Mouse (Mus musculus): Measurements from ENCODE around the gene Efcab2.

The Efcab2 gene

DNA sequence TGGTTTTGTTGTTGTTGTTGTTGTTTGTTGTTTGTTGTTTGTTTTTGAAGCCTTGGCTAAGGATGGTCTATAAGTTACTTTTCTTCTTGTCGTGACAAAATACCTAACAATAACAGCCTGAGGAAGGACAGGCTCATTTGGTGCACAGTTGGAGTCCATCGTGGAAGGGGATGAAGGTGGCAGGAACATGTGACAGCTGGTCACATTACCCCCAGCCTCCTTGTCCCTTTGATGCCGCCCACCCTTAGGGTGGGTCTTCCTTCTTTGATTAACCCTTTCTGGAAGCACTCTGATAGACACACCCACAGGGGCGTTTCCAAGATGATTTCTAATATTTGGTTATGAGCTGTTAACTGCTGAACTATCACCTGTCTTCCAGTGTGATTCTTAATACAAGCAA lies 58.3 kb downstream of the Efcab2 start:
- in situ Hi-C loops (cut with MboI, MseI), result loop anchor here (5.0 to 10.0 kb wide), 2 partner anchors 217 to 1331 kb away; no protein-coding TSS in a partner anchor

DNA sequence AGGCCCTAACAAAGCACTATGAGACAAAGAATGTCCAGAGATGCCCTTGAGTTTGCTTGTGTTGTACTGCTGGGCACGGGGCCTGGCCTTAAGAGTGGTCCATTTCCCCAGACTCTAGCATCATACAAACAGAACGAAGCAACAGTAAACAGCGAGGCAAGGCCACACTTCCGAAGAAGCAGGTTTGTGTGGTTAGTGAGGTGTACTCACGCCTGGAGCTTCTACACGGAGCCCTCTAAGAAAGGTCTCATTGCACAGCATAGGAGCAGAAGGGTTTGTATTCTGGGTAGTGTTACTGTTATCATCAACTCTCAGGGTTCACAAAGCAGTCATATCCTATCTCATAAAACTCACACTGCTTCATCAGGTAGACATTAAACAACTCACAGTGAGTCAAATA lies 61.7 kb downstream of the Efcab2 start:
- in situ Hi-C loops (cut with MboI, MseI), result loop anchor here (5.0 to 10.0 kb wide), 2 partner anchors 325 to 1327 kb away; no protein-coding TSS in a partner anchor

DNA sequence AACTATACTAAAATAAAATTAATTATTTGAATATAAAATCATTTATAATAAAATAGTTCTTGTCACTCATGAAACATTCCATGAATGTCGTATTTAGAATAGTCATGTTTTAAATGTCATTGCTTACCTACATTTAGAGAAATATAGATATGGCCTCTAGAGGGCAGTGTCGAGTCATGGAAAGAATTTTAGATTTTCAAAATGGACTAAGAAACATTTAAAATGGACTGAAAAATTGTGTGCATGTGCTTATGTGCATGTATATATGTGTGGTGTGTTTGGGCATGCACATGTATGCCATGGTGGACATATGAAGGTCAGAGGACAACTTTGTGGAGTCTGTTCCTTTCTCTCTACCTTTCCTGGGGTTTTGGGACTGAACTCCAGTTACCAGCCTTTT lies 62.4 kb downstream of the Efcab2 start:
- in situ Hi-C loops (cut with MboI, MseI), result loop anchor here (5.0 to 10.0 kb wide), 2 partner anchors 326 to 1327 kb away; no protein-coding TSS in a partner anchor

DNA sequence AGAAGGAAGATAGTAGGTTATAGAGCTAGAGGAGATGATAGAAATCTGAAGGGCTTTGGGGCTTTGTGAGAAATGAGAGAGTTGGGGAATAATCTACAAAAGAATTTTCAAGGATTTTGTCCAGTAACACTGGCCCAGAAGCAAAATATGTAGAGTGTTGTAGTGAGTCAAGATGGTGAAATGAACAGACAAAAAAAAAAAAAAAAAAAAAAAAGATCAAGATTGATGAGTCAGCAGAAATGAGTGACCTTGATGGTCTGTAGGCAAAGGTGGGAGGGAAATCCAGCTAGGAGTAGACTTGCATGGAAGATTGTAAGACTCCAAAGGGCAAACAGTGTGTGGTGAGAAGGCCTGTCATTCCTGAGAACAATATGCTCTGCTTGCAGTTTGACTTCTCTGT lies 78.0 kb downstream of the Efcab2 start:
- in situ Hi-C loops (cut with MboI, MseI), result no loop called here

DNA sequence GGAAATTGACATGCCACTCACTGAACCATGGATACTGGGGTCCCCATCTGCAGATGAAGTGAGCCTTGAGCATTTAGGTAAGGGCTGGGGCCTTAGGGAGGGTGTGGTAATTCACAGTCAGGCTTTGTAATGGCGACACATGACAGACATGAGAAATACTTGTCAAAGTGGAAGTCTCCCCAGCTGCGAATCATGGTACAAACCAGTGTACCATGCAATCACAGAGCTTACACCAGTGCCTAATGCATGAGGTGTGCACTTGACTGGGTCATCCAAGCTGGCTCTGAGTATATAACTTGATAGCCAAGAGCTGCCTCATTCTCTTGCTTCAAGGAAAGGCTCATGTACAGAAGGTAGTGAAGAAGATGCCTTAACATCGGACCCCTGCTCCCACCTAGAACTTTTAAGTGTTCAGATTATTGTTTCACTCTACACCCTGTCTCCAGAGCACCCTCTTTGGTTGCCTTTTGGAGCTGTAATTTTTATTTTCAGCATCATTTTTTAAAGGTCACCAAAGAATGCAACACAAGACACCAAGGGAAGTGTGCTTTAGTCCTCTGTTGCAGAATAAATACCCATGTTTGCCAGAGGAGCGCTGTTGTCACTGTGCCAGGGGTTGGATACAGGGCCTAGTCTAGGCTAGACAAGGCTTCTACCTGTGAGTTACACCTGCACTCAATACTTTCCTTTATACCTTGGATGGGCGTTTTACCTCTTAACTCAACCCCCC lies 79.4 kb downstream of the Efcab2 start:
- in situ Hi-C loops (cut with MboI, MseI), result no loop called here

DNA sequence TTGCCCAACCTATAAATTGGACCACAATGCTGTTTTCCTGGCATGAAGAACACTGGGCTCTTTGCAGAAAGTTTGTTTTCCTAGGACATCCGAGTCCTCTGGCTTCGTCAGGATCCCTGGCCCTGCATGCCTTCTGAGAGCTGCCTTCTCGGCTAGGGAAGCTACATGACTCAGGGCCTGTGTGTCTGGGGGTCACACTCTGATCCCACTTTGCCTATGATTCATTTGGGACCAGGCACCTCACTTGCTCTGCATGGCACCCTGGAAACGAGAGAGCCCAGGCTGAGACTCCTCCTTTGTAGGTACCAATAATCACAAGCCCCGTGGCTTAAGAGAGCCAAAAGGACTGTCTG lies 80.0 kb downstream of the Efcab2 start:
- in situ Hi-C loops (cut with MboI, MseI), result no loop called here

DNA sequence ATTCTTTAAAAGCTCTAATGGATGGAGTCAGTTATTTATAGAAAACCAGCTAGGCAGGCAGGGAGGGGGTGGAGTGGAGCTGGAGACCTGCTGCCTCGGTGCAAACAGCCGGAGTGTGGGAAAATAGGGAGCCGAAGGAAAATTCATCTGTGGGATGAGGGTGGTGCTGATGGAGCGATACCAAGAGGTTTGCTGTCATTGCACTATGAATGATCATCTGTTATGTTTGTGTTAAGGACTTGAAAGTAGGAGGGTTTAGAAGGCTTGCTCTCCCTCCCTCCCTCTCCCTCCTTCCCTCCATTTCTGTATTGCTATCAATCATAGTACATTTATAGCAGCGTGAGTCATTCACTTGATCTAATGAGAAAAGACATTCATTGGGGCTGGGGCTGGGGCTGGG lies 80.9 kb downstream of the Efcab2 start:
- in situ Hi-C loops (cut with MboI, MseI), result no loop called here

DNA sequence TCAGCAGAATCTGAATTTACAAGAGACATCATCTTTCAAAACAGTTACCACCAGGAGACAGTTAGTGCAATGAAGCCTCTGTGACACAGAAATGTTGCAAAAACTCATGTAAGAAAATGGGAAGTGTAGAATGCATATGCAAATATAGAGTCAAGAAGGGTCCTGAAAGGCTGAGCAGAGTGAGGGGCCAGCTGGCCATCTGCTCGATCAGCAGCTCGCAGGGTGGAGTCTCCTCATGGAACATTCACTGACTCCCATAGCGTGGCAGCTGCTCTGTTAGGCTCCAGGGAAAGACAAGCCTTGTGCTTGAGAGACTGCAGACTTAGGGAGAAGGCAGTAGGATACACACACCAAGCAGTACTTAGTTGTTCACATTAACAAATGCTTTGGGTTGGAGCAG lies 83.2 kb downstream of the Efcab2 start:
- in situ Hi-C loops (cut with MboI, MseI), result no loop called here

DNA sequence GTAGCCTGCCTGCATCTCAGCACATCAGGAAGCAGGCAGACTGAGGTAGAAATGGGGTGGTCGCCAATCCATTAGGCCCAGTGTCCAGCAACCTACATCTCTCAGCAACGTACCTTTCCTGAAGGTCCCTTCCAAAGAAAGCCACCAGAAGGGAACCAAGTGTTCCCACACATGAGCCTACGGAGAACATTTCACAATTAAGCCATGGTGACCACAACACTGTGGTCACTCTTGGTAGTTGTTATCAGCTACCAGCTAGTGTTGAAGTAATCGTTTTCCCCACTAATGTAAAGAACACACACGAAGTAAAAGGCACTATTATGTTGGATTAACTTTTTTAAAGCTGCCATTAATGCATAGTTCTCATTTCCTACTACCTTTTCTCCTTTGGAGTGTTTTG lies 85.8 kb downstream of the Efcab2 start:
- in situ Hi-C loops (cut with MboI, MseI), result no loop called here

DNA sequence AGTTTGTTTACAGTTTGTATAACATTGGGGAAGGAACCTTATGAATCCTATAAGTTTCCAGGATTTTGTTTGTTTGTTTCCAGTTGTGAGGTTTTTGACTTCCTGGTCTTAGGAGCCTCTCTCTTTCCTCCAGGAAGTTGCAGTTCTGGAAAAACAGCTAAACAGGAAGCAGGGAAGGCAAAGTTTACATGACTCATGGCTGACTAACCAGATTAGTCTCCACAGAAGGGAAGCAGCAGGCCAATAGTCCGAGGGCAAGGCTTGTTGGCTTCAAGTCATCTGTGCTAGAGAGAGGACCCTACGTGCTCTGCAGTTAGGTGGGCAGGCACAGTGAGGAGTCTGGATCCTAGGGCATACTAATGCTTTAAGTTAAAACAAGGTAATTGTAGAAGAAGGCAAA lies 86.6 kb downstream of the Efcab2 start:
- in situ Hi-C loops (cut with MboI, MseI), result no loop called here

DNA sequence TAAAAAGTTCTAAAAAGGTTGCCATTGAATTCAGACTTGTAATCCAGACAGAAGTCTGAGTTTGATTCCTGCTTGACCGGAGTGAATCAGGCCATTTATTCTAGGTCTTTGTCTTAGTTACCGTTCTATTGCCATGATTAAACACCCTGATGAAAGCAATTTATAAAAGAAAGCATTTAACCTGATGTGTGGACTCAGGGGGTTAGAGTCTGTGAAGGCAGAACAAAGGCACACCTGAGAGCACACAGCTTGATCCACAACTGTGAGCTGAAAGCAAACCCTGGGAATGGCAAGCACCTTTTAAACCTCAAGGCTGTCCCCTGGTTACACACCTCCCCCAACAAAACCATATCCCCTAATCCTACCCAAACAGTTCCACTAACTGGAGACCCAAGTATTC lies 90.3 kb downstream of the Efcab2 start:
- in situ Hi-C loops (cut with MboI, MseI), result no loop called here

DNA sequence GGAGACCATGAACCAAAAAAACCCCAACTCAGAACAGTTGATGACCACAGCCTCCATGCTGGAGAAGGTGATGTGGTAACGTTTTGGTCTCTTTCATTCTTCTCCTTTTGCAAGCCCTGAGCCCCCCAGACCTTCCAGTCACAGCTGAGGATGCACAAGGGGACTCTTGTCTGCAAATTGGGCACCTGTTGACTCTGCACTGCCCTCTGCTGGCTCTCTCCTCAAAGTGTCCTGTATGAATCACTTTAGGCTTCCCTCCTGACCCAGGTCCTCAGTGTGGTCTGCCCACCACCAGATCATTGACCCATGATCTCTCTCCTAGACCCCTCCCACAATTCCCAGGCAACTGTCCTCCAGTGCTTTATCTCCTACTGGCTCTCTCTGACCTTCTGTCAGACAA lies 91.0 kb downstream of the Efcab2 start:
- in situ Hi-C loops (cut with MboI, MseI), result no loop called here

DNA sequence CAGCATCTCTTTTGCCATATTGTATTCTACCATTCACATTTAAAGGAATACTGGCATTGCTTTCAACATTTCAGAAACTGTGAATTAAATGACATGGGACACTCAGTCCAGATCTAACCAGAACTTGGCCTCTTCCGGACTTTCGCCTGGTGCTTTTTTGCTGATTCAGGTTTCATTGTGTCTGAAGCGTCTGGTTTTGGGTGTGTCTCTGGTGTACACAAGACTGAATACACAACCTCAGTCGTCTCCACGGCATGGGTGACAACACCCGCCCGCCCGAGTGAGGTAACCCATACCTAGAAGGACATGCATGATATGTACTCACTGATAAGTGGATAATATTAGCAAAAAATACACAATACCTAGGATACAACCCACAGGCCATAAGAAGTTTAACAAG lies 101.1 kb downstream of the Efcab2 start:
- in situ Hi-C loops (cut with MboI, MseI), result no loop called here

DNA sequence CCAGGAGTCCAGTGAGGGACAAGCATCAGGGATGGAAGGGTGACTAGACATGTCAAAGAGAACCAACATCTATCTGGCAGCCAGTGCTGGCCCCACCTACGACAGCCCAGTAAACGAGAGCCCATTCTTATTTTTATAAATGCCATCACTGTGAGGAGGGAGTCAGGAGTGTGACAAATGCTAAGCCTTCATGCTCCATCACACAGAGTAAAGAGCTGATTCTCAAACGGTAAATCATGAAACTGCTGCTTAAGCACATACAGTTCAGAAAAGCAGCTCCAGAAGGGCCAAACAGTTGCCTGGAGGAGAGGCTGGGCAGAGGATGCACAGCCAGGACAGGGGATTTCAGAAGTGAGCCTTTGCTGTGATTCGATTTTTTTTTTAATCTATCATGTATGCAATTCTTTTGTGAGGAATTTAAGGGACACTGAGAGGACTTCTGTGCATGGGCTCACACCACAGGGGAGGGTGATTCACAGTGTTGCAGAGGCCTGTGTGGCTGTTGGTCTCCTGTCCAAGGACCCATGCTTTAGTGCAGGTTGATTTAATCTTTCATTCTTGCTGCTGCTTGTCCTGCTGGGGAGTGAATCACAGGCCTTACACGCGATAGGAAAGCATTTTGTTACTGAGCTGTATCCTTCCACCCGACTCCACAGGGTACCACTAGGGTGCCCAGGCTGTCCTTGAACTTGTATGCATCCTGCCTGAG lies 106.6 kb downstream of the Efcab2 start:
- in situ Hi-C loops (cut with MboI, MseI), result no loop called here

DNA sequence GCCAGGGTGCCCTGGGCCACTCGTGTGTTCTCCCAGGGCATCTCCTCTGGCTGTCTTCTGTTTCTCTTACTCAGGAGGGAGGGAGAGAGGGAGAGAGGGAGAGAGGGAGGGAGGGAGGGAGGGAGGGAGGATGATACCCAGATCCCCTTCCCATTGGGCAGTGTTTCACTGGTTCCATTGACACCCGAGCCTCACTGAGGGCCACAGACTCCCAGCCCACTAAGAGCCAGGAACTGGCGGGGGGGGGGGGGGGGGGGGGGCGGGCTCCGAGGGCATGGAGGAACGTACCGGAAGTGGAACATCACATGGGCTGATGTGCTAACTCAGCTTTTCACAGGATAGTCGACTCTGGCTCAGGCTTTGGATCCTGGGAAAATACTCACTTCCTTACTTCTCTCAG lies 108.1 kb downstream of the Efcab2 start:
- in situ Hi-C loops (cut with MboI, MseI), result no loop called here

DNA sequence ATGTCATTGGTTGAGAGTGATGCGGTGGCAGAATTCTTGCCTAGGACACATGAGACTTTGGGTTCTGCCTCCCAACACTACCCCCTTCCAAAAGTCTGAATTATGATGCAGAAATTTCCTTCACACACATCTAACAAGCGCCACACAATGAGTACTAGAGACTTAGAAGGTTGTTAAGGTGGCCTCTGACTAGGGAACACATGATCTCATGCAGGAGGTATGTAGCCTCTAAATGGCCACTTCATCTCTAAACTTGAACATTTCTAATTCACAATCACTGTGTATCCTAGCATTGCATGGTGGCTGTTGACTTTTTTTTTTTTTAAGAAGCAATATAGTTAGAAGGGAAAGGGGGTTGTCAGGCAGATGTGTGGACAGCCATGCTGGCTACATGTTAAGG lies 110.0 kb downstream of the Efcab2 start:
- in situ Hi-C loops (cut with MboI, MseI), result no loop called here

DNA sequence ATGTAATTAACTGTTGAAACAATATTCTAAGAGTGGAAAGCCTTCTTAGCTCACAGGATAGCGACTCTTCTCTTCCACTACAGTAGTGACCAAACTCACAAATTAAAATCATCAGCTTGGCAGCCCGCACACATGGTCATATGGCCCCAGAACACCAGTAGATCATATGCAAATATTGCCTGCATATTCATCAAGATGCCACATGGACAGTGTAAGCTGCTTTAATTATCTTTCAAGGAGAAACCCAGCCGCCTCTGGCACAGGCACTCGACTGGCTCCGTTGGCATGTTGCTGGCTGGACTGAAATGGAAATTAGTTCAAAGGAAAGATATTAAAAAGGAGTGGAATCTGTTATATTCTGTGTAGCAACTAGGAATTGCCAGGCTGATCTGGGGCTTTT lies 116.5 kb downstream of the Efcab2 start:
- in situ Hi-C loops (cut with MboI, MseI), result loop anchor here (10.0 kb wide), 1 partner anchor 1428 kb away; no protein-coding TSS in a partner anchor

DNA sequence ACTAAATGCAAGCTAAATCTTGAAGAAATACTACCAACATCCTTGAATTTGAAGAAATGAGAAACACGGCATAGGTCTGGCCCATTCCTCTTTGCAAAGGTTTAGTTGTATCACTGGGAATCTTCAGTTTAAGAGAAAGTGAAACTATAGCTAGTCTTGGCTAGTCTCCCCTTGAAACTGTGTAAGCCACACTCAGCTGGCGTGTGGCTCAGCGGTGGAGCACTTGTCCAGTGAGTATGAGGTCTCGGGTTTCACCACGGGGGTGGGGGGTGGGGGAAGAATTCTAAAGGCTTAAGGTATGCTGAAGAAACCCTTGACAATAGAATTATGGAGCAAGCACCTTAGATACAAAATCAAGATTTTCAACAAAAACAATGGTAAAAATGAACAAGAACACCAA lies 117.3 kb downstream of the Efcab2 start:
- in situ Hi-C loops (cut with MboI, MseI), result loop anchor here (10.0 kb wide), 1 partner anchor 1428 kb away; no protein-coding TSS in a partner anchor

DNA sequence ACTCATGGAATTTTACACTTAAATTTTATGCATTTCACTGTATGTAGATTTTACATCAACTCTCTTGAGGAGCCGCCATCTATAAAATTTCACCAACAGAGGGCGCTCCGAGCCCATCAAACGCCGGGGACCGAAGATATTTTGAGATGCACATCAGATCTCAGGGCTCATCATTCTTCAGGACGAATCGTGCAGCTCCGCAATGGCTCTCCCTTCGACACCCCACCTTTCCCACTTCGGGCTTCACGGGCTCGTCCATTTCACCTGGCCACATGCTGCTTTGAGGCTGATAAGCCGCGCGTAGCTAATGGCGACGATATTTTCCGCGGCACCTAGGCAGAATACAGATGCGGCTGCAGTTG lies 121.3 kb downstream of the Efcab2 start:
- in situ Hi-C loops (cut with MboI, MseI), result loop anchor here (5.0 to 25.0 kb wide), 4 partner anchors 435 to 1432 kb away; no protein-coding TSS in a partner anchor

DNA sequence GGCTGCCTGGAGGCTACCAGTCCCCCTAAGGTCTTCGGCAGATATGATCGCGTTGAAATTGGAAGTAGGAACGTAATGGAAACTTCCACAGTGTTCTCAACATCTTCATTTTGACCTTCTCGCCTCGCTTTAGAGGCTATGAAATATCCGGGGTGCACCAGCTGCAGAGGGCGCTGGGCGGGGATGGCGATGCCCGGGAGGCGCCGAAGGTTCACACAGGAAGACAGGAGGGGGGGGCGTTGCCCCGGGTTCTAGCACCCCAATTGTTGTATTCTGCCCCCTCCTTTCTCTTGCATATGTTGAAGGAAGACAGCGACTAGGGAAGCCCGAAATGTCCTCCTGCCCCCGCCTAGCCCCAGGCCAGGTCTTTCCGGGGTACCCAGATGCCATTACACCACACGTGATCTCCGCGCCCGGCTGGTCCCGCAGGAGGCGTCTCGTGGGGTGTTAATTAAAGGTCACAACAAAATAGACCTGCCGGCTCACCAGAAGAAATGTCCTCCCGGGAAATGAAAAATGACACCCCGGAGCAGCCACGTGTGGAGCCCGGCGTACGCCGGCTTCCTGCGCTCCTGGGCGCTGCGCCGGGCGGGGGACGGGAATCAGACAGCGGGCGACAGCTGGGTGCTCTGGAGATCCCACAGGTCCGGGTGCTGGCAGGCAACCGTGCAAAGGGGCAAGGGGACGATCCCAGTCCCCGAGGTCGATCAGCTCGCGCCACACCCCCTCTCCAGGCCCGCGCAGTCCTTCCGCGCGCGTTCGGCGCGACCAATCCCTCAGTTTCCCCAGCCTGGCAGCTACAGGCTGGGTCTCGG lies 121.9 kb downstream of the Efcab2 start:
- in situ Hi-C loops (cut with MboI, MseI), result loop anchor here (5.0 to 25.0 kb wide), 4 partner anchors 435 to 1433 kb away; no protein-coding TSS in a partner anchor

DNA sequence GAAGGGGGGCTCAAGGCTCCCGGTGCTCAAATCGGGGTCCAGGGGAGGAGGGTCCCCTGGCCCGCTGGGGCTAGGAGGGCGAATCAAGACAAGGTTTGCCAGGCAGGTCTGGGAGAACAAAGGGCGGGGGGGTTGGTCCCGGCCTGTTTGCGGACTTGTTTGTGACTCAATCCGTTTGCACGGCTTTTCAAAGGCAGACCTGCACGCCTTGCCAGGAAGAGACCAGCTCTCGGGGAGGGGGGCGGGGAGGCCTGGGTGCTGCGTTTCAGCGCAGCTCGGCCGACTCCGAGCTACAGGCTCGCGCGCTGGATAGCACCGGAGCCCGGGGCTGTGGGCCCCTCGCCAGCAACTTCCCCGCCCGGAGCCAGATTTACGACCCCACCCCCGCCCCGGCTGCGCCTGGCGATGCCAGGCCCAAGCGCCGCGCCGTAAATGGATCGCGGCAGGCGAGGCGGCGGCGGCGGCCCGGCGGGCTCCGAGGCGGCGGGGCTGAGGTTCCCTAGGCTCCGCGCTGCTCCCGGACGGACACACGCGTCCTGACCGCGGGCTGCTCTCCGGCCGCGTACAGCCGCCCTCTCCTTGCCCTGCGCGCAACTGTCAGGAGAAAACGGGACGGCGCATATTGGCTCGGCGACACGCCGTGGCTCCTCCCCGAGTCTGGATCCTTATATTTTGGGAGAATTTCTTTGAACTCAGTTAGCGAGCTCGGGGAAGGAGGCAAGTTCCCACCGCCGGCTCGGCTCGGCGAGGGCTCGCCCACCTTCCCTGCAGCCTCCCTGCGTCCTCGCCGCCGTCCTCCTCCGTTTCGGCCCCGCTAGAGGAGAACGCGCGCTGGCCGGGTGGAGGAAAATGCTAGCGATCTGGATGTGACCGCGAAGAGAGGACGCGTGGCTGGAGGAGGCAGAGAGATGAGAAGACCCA lies 122.8 kb downstream of the Efcab2 start, which contains the start of gene Kif26b:
TSS of gene Kif26b (plus strand) at position 695 of the 921 bp plus-strand sequence.
- in situ Hi-C loops (cut with MboI, MseI), result loop anchor here (5.0 to 25.0 kb wide), 4 partner anchors 434 to 1434 kb away; no protein-coding TSS in a partner anchor

Measured in regulatory T cell (primary cell).